ENCODE assay signal across 8 mouse cellular contexts in the genomic region with DNA sequence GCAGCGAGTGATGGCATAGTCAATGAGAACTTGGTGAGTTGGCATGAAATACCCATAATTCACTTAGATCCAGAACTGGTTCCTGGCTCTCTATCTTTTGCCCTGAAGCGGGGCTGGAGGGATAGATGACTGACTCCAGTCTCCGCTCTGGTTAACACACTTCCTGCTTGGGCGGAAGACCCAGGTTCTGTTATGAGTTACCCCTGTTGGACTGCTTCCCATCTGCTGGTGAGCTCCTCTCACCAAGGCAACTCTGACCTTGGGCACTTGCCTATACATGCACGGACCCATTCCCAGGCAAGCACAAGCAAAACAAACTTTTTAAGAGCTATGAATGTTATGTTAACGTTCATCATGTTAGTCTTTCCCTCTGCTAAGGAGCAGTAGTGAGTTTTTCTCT. TPM values are rescaled to one million over a fixed set of nuclear protein-coding genes. Genes with fewer than 3 reads are reported as not detected.
DNase-seq lines count a peak whose midpoint lies in the region; ATAC-seq and TF ChIP-seq lines count a peak whose summit lies in the region.

No protein-coding gene starts in this region.

- H3K4me2 ChIP-seq in heart, embryonic 15.5 days, result peak overlapping the region; percentile 92
- peak overlapping the region; percentile 85 for H3K4me2 ChIP-seq in forebrain, embryonic 15.5 days (replicated peaks)
- H3K4me2 ChIP-seq in midbrain, embryonic 11.5 days, result peak overlapping the region; percentile 77

- intact Hi-C loops in heart, postnatal 25 days (cut with DNase I), result no loop called here

- WGBS in heart, embryonic 15.5 days, result 21% methylated on average over 6 of the region's 6 CpGs
- 17% methylated on average over 6 of the region's 6 CpGs for whole genome bisulfite sequencing in forebrain, embryonic 15.5 days
- WGBS in midbrain, embryonic 11.5 days, result 31% methylated on average over 6 of the region's 6 CpGs
- 40% methylated on average over 6 of the region's 6 CpGs for WGBS in lung, adult 2 months
- 40% methylated on average over 6 of the region's 6 CpGs for WGBS in cerebellum, adult 2 months

- no peak for TF ChIP-seq POLR2A in lung, adult 2 months (IDR thresholded peaks at IDR 0.05; ENCODE audit: borderline replicate concordance, extremely low read depth, low read depth, low read length)
- TF ChIP-seq POLR2A in cerebellum, adult 2 months (IDR thresholded peaks at IDR 0.05; ENCODE audit: borderline replicate concordance, insufficient read depth, low read length), result no peak

- H3K9me3 ChIP-seq in heart, embryonic 15.5 days (replicated peaks), result no peaks in the 10 kb centered on the region
- no peaks in the 10 kb centered on the region for H3K9me3 ChIP-seq in ES-E14 (ENCODE audit: control insufficient read depth, insufficient read depth, low read depth, low read length)
- H3K9me3 ChIP-seq in forebrain, embryonic 15.5 days, result no peaks in the 10 kb centered on the region
- H3K9me3 ChIP-seq in midbrain, embryonic 11.5 days (ENCODE audit: control insufficient read depth, low read length), result no peaks in the 10 kb centered on the region

- DNase-seq in heart, postnatal 25 days (ENCODE audit: low spot score), result no peak
- DNase-seq in ES-E14 (ENCODE audit: low read depth, low spot score), result no peak
- DNase-seq in midbrain, embryonic 11.5 days (ENCODE audit: low spot score, missing footprints), result peak; percentile 91
- peak; percentile 48 for DNase-seq in thymus, postnatal 4 days
- no peak for DNase-seq in lung, adult 2 months
- DNase-seq in cerebellum, adult 2 months, result no peak

- peak overlapping the region; percentile 82 for H3K9ac ChIP-seq in heart, embryonic 15.5 days
- peak overlapping the region; percentile 98; the same call in 1 of the 2 replicates for H3K9ac ChIP-seq in ES-E14 (ENCODE audit: insufficient read depth, low read depth, low read length, poor library complexity, severe bottlenecking)
- peak overlapping the region; percentile 78 for H3K9ac ChIP-seq in forebrain, embryonic 15.5 days (replicated peaks)
- H3K9ac ChIP-seq in midbrain, embryonic 11.5 days (ENCODE audit: low read length), result peak overlapping the region; percentile 99

- peaks cover 47% of the 10 kb centered on the region for H3K4me1 ChIP-seq in heart, embryonic 15.5 days (replicated peaks)
- H3K4me1 ChIP-seq in ES-E14 (ENCODE audit: control insufficient read depth in 2 of 2, insufficient read depth in 2 of 2, low read length in 2 of 2, poor library complexity in 1 of 2), result peaks cover 5 to 10% of the 10 kb centered on the region in 2 experiments
- H3K4me1 ChIP-seq in forebrain, embryonic 15.5 days, result peaks cover 35% of the 10 kb centered on the region
- H3K4me1 ChIP-seq in midbrain, embryonic 11.5 days (ENCODE audit: control insufficient read depth, insufficient read depth, low read length), result peaks cover 27% of the 10 kb centered on the region
- H3K4me1 ChIP-seq in lung, adult 2 months (ENCODE audit: control insufficient read depth, insufficient read depth, low read length), result peaks cover 8% of the 10 kb centered on the region
- H3K4me1 ChIP-seq in cerebellum, adult 2 months (ENCODE audit: control insufficient read depth, insufficient read depth, low read length), result no peaks in the 10 kb centered on the region

- TF ChIP-seq CTCF in lung, adult 2 months (IDR thresholded peaks at IDR 0.05; ENCODE audit: insufficient read depth, low read length), result no peak
- TF ChIP-seq CTCF in cerebellum, adult 2 months (IDR thresholded peaks at IDR 0.05; ENCODE audit: borderline replicate concordance, insufficient read depth, low read depth, low read length), result no peak

- ATAC-seq in heart, embryonic 15.5 days (replicated peaks; ENCODE audit: insufficient number of reproducible peaks, insufficient read depth, low FRiP score, low read depth), result no peak
- ATAC-seq in forebrain, embryonic 15.5 days (replicated peaks), result no peak
- no peak for ATAC-seq in midbrain, embryonic 11.5 days (ENCODE audit: low FRiP score)

- H3K27me3 ChIP-seq in heart, embryonic 15.5 days, result no peaks in the 10 kb centered on the region
- H3K27me3 ChIP-seq in forebrain, embryonic 15.5 days, result no peaks in the 10 kb centered on the region
- no peaks in the 10 kb centered on the region for H3K27me3 ChIP-seq in midbrain, embryonic 11.5 days (ENCODE audit: control insufficient read depth, insufficient read depth, low read length)
- H3K27me3 ChIP-seq in cerebellum, adult 2 months (ENCODE audit: control insufficient read depth, insufficient read depth, low read length), result no peaks in the 10 kb centered on the region; the same call in 1 of the 2 replicates

- in situ Hi-C loops in ES-E14 (cut with MboI; ENCODE audit: low sequenced_read_pairs in 2 of 2, unreplicated experiment in 2 of 2), result loop anchor here in 1 of 2 experiments (10.0 kb wide), 1 partner anchor 235 kb away; no protein-coding TSS in a partner anchor

- H3K27ac ChIP-seq in heart, embryonic 15.5 days, result peak overlapping the region; percentile 81
- H3K27ac ChIP-seq in ES-E14 (ENCODE audit: insufficient read depth, low read depth, low read length, poor library complexity, severe bottlenecking), result peak overlapping the region; percentile 6; the same call in 1 of the 2 replicates
- no peak overlapping the region for H3K27ac ChIP-seq in forebrain, embryonic 15.5 days (replicated peaks)
- peak overlapping the region; percentile 3; the same call in 1 of the 2 replicates for H3K27ac ChIP-seq in midbrain, embryonic 11.5 days (ENCODE audit: low read depth, low read length)
- H3K27ac ChIP-seq in cerebellum, adult 2 months (ENCODE audit: insufficient read depth, low read length), result no peak overlapping the region

- H3K4me3 ChIP-seq in heart, embryonic 15.5 days, result peak overlapping the region; percentile 92
- peak overlapping the region; percentile 96 to 99 for H3K4me3 ChIP-seq in ES-E14 (ENCODE audit: insufficient read depth in 1 of 2, low read depth in 1 of 2, low read length in 2 of 2, poor library complexity in 1 of 2, severe bottlenecking in 1 of 2)
- peak overlapping the region; percentile 97 for H3K4me3 ChIP-seq in forebrain, embryonic 15.5 days
- peak overlapping the region; percentile 91 for H3K4me3 ChIP-seq in midbrain, embryonic 11.5 days (ENCODE audit: low read depth, low read length)
- H3K4me3 ChIP-seq in lung, adult 2 months (replicated peaks; ENCODE audit: extremely low read depth, low read depth, low read length), result no peak overlapping the region
- H3K4me3 ChIP-seq in cerebellum, adult 2 months (replicated peaks; ENCODE audit: insufficient read depth, low read depth, low read length), result no peak overlapping the region

- peaks cover 25% of the 10 kb centered on the region for H3K36me3 ChIP-seq in heart, embryonic 15.5 days
- H3K36me3 ChIP-seq in ES-E14 (ENCODE audit: control insufficient read depth, insufficient read depth, low read length, poor library complexity, severe bottlenecking), result peaks cover 36% of the 10 kb centered on the region
- 0 out of 2 replicates have a peak, but pooled peaks cover 3% of the 10 kb centered on the region for H3K36me3 ChIP-seq in forebrain, embryonic 15.5 days
- peaks cover 12% of the 10 kb centered on the region; the same call in 1 of the 2 replicates for H3K36me3 ChIP-seq in midbrain, embryonic 11.5 days (ENCODE audit: control insufficient read depth, insufficient read depth, low read length)

TF ChIP-seq in ES-E14, 5 proteins besides CTCF, POLR2A, EP300 and RAD21:
- TF ChIP-seq MAFK (IDR thresholded peaks at IDR 0.05; ENCODE audit: insufficient read depth, low read depth, low read length) (no peak), CHD2 (IDR thresholded peaks at IDR 0.05; ENCODE audit: low read depth, low read length) (no peak), ZC3H11A (IDR thresholded peaks at IDR 0.05; ENCODE audit: borderline replicate concordance, low read depth, low read length) (no peak), HCFC1 (IDR thresholded peaks at IDR 0.05; ENCODE audit: borderline replicate concordance, insufficient read depth, low read length) (no peak), ZNF384 (IDR thresholded peaks at IDR 0.05; ENCODE audit: low read depth, low read length) (no peak)

RNA-seq across cellular contexts. Expression of a gene that starts 1.4 kb away (rescaled TPM):
- polyA plus RNA-seq in heart, embryonic 15.5 days (2015; fragmentation: Nextera tagmentation; extraction: Ambion mirVana), result 208 and 223 TPM in 2 replicates
- total RNA-seq in heart, postnatal 25 days (2021), result 1 to 10 TPM; 3.6 to 4.8 TPM
- 98.6 and 112 TPM in 2 replicates for total RNA-seq in ES-E14 (2012; rRNA removed)
- 180 and 182 TPM in 2 replicates for polyA plus RNA-seq in forebrain, embryonic 15.5 days (2015; fragmentation: Nextera tagmentation; extraction: Ambion mirVana)
- polyA plus RNA-seq in midbrain, embryonic 11.5 days (2014; fragmentation: Nextera tagmentation; extraction: Ambion mirVana), result 542 and 553 TPM in 2 replicates
- 1.6 and 2.1 TPM in 2 replicates for polyA plus RNA-seq in lung, adult 2 months (2012; rRNA removed)
- 1.2 TPM in 2 replicates for polyA plus RNA-seq in cerebellum, adult 2 months (2012; rRNA removed)

RNA-seq across cellular contexts. Expression of a gene that starts 27.8 kb away (rescaled TPM):
- 1.4 TPM in 2 replicates for polyA plus RNA-seq in heart, embryonic 15.5 days (2015; fragmentation: Nextera tagmentation; extraction: Ambion mirVana)
- total RNA-seq in heart, postnatal 25 days (2021), result 1 to 10 TPM; 3.4 to 8.0 TPM
- not detected in 2 replicates for total RNA-seq in ES-E14 (2012; rRNA removed)
- 2.1 TPM in 2 replicates for polyA plus RNA-seq in forebrain, embryonic 15.5 days (2015; fragmentation: Nextera tagmentation; extraction: Ambion mirVana)
- 0.57 and 1.7 TPM in 2 replicates for polyA plus RNA-seq in midbrain, embryonic 11.5 days (2014; fragmentation: Nextera tagmentation; extraction: Ambion mirVana)
- polyA plus RNA-seq in lung, adult 2 months (2012; rRNA removed), result 16.7 and 22.5 TPM in 2 replicates
- 6.0 and 6.2 TPM in 2 replicates for polyA plus RNA-seq in cerebellum, adult 2 months (2012; rRNA removed)

RNA-seq across cellular contexts. Expression of a gene that starts 58.3 kb away (rescaled TPM):
- polyA plus RNA-seq in heart, embryonic 15.5 days (2015; fragmentation: Nextera tagmentation; extraction: Ambion mirVana), result 17.7 and 18.4 TPM in 2 replicates
- total RNA-seq in heart, postnatal 25 days (2021), result 10 to 100 TPM in 1 of 2 experiments, 1 to 10 TPM in 1; 10.0 to 14.9 TPM
- total RNA-seq in ES-E14 (2012; rRNA removed), result 7.3 and 9.7 TPM in 2 replicates
- polyA plus RNA-seq in forebrain, embryonic 15.5 days (2015; fragmentation: Nextera tagmentation; extraction: Ambion mirVana), result 16.6 and 17.7 TPM in 2 replicates
- polyA plus RNA-seq in midbrain, embryonic 11.5 days (2014; fragmentation: Nextera tagmentation; extraction: Ambion mirVana), result 15.8 and 17.0 TPM in 2 replicates
- 22.1 and 35.2 TPM in 2 replicates for polyA plus RNA-seq in lung, adult 2 months (2012; rRNA removed)
- polyA plus RNA-seq in cerebellum, adult 2 months (2012; rRNA removed), result 4.8 and 4.9 TPM in 2 replicates

Comparison
In these comparisons a context has a peak if more than half of its experiments do, and no peak if none do; other contexts are left out.
1. H3K27ac ChIP-seq: peak in heart, embryonic 15.5 days (single experiment), ES-E14 (single experiment) and midbrain, embryonic 11.5 days (single experiment); none in forebrain, embryonic 15.5 days (single experiment) and cerebellum, adult 2 months (single experiment).
2. H3K4me3 ChIP-seq: peak in heart, embryonic 15.5 days (single experiment), ES-E14 (2 of 2), forebrain, embryonic 15.5 days (single experiment) and midbrain, embryonic 11.5 days (single experiment); none in lung, adult 2 months (single experiment) and cerebellum, adult 2 months (single experiment).
3. DNase-seq: peak in midbrain, embryonic 11.5 days (single experiment) and thymus, postnatal 4 days (single experiment); none in heart, postnatal 25 days (single experiment), ES-E14 (single experiment), lung, adult 2 months (single experiment) and cerebellum, adult 2 months (0 of 2).
4. RNA of a gene that starts 1.4 kb away (polyA plus RNA-seq): 542 to 553 TPM in midbrain, embryonic 11.5 days, 208 to 223 TPM in heart, embryonic 15.5 days and 180 to 182 TPM in forebrain, embryonic 15.5 days; 1.6 to 2.1 TPM in lung, adult 2 months and 1.2 TPM in cerebellum, adult 2 months; every median in the first group is over 10 times any median in the second.
5. Peak in every context shown above with its lines, with median percentiles within 50 percentile points of each other: H3K4me2 ChIP-seq and H3K9ac ChIP-seq.